ENCODE assay signal across 19 mouse cellular contexts in genomic region chr13:102837427-102837826, GRCm38 (mm10).
"Had no signal": no experiment of that assay in that cellular context is flagged by ENCODE, and none has a peak within 500 bp of the region (broad histone marks: within the 10 kb centered on the region; RNA-seq: fewer than 3 reads in every experiment).

No protein-coding gene starts in this region.

- H3K4me1 ChIP-seq: liver, embryonic 12.5 days; liver, embryonic 15.5 days had no signal

- H3K36me3 ChIP-seq: kidney, embryonic 15.5 days; limb, embryonic 13.5 days; liver, embryonic 15.5 days; stomach, embryonic 15.5 days had no signal

- ATAC-seq: liver, embryonic 12.5 days had no signal

- H3K27ac ChIP-seq: kidney, embryonic 15.5 days; limb, embryonic 10.5 days; limb, embryonic 13.5 days; liver, embryonic 12.5 days; liver, embryonic 15.5 days; macrophage; stomach, embryonic 15.5 days had no signal

- H3K4me3 ChIP-seq: kidney, embryonic 15.5 days; limb, embryonic 10.5 days; limb, embryonic 13.5 days; liver, embryonic 12.5 days; liver, embryonic 15.5 days; stomach, embryonic 15.5 days had no signal

- H3K9me3 ChIP-seq: kidney, embryonic 15.5 days; limb, embryonic 10.5 days; limb, embryonic 13.5 days; liver, embryonic 12.5 days; liver, embryonic 15.5 days; stomach, embryonic 15.5 days had no signal

- H3K9ac ChIP-seq: kidney, embryonic 15.5 days; limb, embryonic 13.5 days; liver, embryonic 12.5 days; liver, embryonic 15.5 days; stomach, embryonic 15.5 days had no signal

- H3K27me3 ChIP-seq: kidney, embryonic 15.5 days; limb, embryonic 13.5 days; liver, embryonic 12.5 days; liver, embryonic 15.5 days; stomach, embryonic 15.5 days had no signal

- H3K4me2 ChIP-seq: kidney, embryonic 15.5 days; limb, embryonic 13.5 days; liver, embryonic 12.5 days; liver, embryonic 15.5 days; stomach, embryonic 15.5 days had no signal

- DNase-seq: kidney, adult 11 months; kidney, adult 8-10 months; kidney, postnatal 10 days; kidney, postnatal 36 days; liver; lung, adult 18-20 months; lung, postnatal 14 days; midbrain, embryonic 14.5 days; right cerebral cortex, postnatal 25 days; spleen, adult 18-20 months; thymus, adult 18-20 months; thymus, postnatal 4 days had no signal
